Mouse (Mus musculus) E14TG2a.4 (cell line): ENCODE results near the gene Cd68.
A peak's percentile ranks its signal among the peaks of the same experiment; 100 is the strongest.

Experiments
- CTCF ChIP-seq: conservative IDR thresholded peaks from 2 replicates; pipeline ENCODE4 v1.5.1; 2014; ENCODE audit warnings: low read length
- NANOG ChIP-seq: IDR thresholded peaks from 2 replicates; pipeline ENCODE4 v1.6.1; 2014; ENCODE audit warnings: borderline replicate concordance, low read length, mixed read lengths

GRCm38 (mm10) chr11:69682840-69683533 is 17.0 kb upstream of the Cd68 start:
- TF ChIP-seq CTCF (peak; percentile 89), NANOG (no peak)
